Mouse (Mus musculus): Measurements from ENCODE around the gene Decr2.
"Not testable (repeated sequence)": the region's sequence is repeated elsewhere in the genome, so short reads cannot be mapped to it uniquely, and the experiment has no call there.

Gene Decr2

DNA sequence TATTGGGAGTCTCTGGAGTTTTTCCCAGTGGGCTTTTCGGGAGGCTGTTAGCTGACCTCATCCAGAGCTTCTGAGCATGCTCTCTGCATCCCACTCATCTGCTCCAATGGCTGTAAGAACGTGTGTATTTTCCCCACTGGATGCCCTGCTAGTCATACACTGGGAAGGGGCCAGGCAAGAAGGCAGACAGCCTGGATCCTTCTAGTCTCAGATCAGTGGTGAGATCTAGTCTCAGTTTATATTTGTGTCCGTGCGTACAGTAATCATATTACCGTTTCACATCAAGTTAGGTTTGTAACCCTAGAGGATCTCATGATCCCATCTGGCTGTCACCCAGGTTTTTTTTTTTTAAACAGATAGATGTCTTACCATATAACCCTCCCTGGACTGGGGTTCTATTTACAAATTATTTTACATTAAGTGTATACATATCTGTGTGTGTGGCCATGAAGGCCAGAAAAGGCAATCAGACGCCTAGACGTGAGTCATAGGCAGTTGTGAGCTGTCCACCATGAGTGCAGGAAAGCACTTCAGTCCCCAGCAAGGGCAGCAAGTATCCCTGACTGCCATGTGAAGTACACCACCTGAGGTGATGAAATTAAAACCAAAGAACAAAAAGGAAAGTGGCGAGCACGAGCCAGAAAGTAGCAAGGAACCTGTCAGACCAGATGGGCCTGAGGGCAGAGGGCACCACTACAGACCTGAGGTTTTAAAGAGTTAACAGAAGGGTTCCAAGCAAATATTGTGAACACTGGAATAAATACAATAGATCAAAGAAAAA lies 32.2 kb downstream of the Decr2 start:
- in situ Hi-C loops (cut with MboI, MseI) = no loop called here

DNA sequence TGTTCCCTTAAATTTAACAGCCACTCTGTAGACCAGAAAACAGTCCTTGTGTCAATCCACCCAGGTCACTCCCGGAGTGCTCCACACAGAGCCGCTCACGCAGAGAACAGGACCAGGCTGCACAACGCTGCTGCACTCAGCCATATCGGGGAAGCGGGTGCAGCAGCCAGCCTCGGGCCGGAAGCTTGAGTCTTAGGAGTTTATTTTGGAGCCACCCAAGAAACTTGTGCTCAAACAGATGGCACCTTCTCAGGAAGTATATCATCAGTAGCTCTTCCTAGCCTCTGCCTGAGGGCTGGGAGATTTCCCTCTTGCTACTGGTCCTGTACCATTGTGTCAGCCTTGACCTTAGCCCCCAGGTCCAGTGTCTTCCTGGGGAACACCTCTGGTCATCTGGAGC lies 32.9 kb downstream of the Decr2 start:
- in situ Hi-C loops (cut with MboI, MseI) = no loop called here

DNA sequence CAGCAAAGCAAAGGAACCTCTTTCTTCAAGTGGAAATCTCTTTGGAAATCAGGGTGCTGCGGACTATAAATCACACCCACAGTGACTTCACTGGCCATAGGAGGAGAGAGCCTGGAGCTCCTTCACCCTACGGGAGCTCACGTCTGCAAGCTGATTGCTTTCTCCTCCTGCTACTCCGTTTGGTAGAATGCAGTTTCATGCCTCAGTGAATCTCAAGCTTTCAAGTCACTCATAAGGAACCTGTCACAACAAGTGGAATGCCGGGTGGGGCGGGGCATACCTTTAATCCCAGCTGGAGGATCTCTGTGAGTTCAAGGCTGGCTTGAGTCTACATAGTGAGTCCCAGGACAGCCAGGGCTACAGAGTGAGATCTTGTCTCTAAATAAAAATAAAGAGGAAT lies 35.0 kb downstream of the Decr2 start:
- in situ Hi-C loops (cut with MboI, MseI) = no loop called here

DNA sequence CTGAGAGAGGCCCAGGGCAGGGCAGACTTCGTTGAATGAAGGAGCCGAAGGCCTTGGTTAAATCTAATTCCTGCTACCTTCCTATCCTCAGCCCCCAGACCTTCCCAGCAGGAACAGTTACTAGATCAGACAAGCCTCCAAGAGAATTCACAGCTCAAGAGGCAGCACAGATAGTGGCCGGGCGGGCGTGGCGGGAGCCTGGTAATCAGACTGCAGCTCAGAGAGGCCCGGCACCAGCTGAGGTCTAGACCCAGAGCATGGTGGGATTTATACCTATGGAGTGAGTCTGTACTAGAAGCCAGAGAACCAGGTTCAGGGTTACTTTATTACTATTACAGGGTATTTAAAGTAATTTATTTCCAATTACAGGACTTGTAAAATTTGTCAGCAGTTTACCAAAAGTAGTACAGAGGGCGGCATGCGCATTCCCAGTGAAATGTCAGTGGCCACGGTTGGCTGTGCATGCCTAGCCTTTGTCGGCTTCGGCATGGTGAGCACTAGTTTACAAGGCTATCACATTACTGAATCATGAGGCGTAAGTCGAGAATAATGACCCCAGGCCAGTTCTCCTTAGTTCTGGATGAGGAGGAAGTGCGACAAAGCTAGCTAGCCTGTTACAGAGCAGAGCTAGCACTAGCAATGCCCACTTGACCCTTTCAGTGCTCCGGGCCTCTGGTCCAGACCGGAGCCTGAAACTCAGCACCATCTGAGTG lies 35.8 kb downstream of the Decr2 start:
- in situ Hi-C loops (cut with MboI, MseI) = no loop called here

DNA sequence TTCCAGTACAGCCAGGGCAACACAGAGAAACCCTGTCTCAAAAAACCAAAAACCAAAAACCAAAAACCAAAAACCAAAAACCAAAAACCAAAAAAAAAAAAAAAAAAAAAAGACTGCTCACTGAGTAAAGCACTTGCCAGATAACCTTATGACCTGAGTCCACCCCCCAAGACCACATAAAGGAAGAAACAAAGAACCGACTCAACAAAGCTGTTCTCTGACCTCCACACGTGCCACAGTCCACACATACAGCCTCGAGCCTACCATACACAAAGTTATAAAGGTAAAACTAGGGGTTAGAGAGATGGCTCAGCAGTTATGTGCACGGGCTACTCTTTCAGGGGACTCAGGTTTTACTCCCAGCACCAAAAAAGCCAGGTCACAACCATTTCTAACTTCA lies 37.4 kb downstream of the Decr2 start:
- in situ Hi-C loops (cut with MboI, MseI) = no loop called here

DNA sequence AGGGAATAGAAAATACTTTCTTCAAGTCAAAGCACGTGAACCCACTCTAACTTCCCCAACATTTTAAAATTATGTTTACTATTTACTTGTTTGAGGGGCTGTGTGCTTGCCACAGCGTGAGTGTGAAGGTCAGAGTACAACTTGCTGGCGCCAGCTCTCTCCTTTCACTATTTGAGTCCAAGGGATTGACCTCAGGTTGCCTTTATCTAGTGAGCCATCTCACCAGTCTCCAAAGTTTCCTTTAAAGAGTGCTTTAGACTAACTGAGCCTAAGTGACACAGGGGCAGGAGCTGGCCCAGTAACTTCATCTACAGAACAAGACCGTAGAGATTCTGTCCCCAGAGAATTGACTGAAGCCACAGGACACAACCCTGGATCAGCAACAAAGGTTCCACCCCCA lies 38.1 kb downstream of the Decr2 start:
- in situ Hi-C loops (cut with MboI, MseI) = no loop called here

DNA sequence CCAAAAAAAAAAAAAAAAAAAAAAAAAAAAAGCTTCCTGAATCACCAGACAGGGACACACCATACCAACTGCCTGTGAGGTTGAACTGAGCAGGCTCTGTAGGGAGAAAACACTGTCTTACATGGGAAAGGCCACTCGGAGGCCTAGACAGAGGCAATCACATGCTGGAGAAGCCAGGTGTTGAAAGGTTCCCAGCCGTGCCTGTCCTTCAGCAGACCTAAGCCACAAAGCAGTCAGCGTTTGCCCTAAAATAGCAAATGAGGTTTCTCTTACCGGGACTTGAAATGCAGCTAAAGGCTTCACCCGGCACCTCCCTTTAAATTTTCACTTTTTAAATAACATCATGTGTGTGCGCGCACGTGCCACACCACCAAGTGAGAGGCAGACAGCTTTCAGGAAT lies 42.0 kb downstream of the Decr2 start:
- in situ Hi-C loops (cut with MboI, MseI) = no loop called here

DNA sequence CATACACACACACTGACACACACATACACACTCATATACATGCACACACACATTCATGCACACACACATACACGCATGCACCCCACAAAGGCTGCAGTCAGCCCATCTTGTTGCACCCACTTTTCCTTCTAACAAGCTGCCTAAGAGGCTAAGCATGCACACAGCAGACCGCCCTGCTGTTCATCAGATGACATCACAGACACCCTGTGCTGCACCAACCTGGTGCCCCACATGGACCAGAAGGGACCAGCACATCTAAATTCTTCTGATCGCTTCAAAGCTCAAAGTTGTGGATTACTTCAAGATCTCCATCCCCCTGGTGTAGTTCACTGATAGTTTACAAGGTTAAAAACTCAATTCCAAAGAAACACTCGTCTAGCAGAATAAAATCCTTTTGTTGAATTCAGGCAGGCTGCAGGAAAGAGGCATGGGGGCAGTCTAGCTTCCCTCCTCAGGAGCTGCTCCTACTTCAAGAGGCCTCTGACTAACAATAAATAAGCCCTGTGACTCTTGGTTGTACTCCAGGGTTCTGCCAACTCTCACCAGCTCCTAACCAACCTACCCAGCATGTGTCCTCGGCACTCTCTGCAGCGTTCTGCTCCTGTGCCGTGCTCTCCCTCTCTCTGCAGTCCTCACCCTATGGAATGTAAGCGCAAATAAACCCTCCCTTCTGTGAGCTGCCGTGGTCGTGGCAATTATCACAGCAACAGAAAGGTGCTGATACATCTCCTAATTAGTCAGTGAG lies 43.7 kb downstream of the Decr2 start:
- in situ Hi-C loops (cut with MboI, MseI) = no loop called here

DNA sequence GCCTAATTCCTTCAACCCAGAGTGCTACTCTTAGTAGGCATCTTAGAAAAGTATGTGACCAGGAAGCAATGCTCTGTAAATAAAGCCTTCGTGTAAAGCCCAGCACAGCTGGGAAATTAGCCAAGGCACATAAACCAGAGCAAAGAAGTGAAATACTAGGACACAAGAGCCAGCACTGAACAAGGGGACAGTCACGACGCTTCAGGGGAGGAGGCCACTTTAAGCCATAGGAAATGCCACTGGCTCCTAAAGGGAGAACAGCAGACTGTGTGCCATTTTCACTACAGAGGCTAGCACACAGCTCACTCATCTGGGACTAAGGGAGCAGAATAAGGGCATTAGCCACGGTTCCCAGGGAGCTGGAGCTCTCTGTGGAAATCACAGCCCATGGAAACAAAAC lies 44.9 kb downstream of the Decr2 start:
- in situ Hi-C loops (cut with MboI, MseI) = no loop called here

DNA sequence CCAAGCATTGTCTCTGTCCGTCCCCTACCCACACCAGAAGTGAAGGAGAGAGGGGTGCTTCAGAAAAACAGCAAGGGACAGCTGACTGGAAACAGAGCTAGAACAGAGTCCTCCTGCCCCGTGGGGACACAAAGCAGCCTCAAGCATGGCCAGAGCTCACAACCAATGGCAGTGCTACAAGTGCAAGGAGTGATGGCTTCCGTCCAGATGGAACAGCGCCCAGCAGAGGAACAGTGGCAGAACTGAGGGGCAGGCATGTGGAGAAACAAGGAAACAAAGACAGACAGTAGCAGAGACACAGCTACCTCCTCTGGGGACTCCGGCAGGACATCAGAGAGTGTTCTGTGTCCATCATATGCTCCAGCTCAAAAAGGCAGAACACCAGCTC lies 46.9 kb downstream of the Decr2 start:
- in situ Hi-C loops (cut with MboI, MseI) = no loop called here

DNA sequence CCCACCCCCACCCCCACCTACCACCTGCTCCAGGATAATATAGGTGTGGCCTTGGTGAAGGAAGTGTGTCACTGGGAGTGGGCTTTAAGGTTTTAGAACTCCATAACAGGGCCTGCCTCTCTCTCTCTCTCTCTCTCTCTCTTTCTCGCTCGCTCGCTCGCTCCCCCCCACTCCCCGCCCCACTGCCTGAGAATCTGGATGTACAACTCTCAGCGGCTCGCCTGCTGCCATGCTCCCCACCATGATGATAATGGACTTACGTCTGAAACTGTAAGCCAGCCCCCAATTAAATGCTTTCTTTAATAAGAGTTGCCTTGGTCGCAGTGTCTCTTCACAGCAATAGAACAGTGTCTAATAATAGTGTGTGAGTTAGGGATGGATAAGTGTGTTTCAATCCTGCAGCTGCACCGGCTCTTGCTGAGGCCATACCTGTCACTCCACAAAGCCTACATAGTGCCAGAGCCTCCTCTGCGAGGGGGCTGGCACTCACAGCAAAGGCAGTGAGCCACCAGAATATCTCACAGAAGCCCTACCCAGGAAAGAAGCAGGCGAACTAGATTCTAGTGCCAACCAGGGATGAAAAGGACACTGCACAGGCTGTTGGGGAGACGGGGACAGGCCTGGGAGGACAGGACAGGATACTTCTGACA lies 47.4 kb downstream of the Decr2 start:
- in situ Hi-C loops (cut with MboI, MseI) = no loop called here

DNA sequence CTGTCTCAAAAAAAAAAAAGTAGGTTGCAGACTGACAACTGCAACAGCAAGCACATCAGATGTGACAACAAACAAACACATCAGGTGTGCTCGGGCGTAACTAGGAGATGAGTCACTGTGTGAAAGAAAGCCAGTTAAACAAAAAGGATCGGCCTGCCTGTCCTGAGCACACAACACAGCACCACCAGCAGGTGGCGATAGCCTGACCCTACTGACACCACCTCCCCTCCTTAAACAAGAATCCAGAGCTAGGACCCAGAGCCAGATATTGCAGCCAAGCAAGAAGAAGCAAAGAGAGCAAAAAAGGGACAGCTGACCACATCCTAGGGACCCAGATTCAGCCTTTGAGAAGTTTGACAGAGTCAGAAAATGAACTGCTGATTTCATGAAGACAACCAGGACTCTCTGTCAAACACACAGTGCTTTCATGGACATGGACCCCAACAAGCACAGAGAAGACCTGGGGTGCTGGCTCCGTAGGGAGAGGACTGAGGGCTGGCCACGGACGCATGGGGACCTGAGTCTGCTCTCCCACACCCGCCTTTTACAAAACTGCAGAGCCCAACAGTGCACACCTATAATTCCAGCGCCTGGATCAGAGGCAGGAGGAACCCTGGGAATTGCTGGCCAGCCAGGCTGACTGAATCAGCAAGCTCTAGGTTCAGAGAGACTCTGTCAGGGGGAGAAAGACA lies 48.9 kb downstream of the Decr2 start:
- in situ Hi-C loops (cut with MboI, MseI) = no loop called here

DNA sequence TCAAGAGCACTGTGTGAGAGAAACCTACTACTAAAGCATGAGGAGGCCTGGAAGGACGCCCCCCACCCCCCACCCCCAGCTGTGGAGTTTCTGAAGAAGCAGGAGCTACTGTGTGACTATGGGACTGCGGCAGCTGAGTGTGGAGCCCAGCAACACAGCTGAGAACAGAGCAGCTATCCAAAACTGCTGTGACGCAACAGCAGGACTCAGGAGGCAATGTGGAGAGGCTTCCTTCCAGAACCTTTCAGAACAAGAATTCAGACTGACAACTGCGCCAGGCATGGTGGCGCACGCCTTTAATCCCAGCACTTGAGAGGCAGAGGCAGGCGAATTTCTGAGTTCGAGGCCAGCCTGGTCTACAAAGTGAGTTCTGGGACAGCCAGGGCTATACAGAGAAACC lies 49.4 kb downstream of the Decr2 start:
- in situ Hi-C loops (cut with MboI, MseI) = not testable (repeated sequence)

DNA sequence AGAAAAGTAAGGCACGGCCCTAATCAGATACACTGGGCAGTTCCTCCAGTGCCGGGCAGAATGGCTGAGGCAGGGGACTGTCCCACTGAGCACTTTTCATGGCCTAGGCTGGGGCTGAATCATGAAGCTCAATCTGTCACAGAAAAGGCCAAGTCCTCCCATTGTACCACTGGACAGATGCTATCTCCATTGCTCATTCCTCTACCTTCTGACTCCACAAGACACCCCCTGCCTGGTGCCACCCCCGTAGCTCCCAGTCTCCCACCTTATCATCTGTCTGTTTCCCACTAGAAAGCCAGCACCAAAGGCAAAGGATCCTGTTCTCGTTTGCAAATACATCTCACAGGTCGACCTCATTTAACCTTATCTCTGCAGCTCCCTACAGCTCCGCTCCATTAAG lies 58.1 kb downstream of the Decr2 start:
- in situ Hi-C loops (cut with MboI, MseI) = no loop called here

DNA sequence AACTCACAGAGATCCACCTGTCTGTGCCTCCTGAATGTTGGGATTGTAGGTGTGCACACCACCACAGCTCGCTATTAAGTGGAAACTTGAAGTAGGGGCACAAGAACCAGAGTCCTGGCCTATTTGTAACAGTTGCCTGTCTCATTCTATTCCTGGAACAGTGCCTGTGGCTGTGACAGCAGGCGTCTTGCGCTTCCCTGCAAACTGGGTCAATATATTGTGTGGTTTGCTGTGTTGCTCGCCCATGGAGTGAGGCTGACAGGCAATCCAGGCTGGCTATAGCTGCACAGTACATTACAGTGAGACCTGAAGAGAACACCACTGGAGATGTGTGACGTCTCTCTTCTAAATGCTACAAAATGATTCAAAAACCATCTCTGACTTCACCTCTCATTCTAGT lies 58.6 kb downstream of the Decr2 start:
- in situ Hi-C loops (cut with MboI, MseI) = no loop called here

Data from T-helper 2 cell (primary cell).